Mouse (Mus musculus) urinary bladder, postnatal 10 days (tissue): ENCODE results near the gene Spg20.

Source experiments
- DNase-seq: peaks from one replicate; pipeline ENCODE4 v3.0.0; 2022; ENCODE audit warnings: low spot score

Spg20 gene

GRCm38 (mm10) chr3:55111935-55112709, at the start of gene Spg20:
Gene Spg20, plus strand, starts transcription at chr3:55112108.
- DNase-seq, result peak; percentile 88

GRCm38 (mm10) chr3:55062653-55063052, 49.3 kb upstream of the Spg20 start:
- DNase-seq, result no peak

DNA sequence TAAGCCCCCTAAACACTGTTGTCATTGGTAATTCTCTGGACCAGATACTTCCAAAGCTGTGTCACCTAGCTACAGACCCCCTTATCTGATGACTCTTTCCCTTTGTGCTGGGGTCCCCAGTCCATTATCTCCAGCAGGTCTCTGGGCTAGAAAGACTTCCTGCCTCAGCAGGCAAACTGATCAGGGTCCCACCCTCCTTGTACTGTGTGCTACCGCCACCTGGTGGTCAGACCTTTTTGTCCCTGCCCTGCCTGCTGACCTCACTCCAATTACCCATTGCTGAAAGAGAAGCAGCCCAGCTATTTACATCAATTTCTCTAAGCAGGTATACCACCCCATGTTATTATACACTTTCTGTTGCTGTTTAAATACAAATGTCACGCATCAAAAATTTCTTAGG, 47.5 kb upstream of the Spg20 start:
- DNase-seq, result no peak

- no peak for DNase-seq
Observed at GRCm38 (mm10) chr3:55065738-55066665, 45.9 kb upstream of the Spg20 start.

DNA sequence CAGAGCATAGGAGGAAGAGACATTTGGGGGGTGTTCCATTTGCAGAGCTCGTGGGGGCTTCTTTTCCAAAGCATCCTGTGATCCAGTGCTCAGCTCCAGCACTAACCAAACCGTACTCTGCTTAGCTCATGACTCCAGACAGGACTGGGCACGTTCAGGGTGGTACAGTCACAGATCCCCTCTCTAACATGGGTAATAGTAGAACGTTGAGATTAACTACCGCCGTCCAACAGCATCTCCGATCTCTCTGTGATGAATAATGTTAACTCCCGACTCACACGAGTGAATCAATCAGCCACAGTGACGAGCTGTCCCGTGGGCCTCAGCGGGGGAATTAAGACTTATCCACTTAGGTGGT, 45.3 kb upstream of the Spg20 start:
- DNase-seq, result no peak

DNA sequence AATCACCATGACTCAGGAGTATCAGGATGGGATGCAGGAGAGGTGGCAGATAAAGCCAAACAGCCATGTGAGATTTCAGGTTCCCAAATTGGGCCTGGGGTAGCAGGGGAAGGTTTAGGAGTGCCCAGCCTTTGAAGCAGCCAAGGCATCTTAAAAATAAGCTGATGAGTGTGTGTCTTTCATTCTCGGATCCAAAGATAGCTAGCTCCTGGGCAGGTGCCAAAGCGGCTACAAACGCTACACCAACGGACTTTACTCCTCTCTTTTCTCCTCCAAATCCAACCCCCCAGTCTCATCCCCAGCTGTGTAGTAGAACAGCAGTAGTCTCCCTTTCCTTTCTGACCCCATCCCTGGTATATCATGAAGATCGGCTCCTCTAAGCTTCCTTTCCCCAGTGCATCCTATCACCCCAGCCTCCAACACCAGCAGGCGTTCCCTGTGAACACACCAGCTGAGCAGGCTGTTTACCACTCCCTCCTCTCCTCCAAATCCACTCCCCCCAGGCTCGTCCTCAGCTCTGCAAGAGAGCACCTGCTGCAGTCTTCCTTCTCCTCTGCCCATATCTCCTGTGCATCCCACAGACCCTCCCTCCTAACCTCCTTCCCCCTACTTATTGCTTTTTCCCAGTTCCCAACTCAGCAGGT, 44.0 kb upstream of the Spg20 start:
- no peak for DNase-seq

- DNase-seq, result no peak
Observed at GRCm38 (mm10) chr3:55074576-55075293, 37.2 kb upstream of the Spg20 start.

DNA sequence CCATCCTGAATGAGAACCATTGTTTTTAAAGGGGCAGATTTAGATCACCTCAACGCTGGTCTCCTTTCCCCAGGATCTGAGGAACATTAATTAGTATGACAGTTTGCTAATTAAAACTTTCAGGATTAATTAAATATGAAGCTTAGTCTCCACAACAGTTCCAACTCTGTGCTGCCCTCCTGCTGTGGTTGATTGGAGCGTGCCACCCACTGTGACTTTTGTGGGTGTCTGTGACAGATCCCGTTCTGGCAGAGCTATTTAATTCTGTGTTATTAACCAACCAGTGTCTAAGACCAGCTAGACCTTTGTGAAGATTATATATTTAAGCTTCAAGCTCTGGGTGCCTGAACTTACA, 36.6 kb upstream of the Spg20 start:
- DNase-seq, result no peak

GRCm38 (mm10) chr3:55078233-55078632, 33.7 kb upstream of the Spg20 start:
- no peak for DNase-seq

GRCm38 (mm10) chr3:55079619-55080018, 32.3 kb upstream of the Spg20 start:
- no peak for DNase-seq

GRCm38 (mm10) chr3:55080055-55080454, 31.9 kb upstream of the Spg20 start:
- DNase-seq, result no peak

GRCm38 (mm10) chr3:55084781-55085180, 27.1 kb upstream of the Spg20 start:
- DNase-seq, result no peak

DNA sequence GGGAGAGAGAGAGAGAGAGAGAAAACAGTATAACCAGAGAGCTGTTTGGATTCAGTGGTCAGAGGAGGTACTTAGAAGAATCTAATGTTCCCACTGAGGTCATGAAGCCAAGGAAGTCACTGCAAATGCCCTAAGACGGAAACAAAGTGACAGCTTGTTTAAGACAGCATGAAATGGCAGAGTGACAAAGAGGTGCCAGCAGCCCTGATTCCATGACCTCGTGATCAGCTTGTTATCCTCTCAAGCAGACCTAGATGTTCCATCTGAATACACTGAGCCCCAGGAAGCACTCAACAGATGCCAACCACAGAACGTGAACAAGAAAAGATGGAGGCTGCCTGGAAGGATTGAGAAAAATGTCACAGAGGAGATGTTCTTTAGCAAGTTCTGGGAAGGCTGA, 26.2 kb upstream of the Spg20 start:
- DNase-seq, result no peak

DNA sequence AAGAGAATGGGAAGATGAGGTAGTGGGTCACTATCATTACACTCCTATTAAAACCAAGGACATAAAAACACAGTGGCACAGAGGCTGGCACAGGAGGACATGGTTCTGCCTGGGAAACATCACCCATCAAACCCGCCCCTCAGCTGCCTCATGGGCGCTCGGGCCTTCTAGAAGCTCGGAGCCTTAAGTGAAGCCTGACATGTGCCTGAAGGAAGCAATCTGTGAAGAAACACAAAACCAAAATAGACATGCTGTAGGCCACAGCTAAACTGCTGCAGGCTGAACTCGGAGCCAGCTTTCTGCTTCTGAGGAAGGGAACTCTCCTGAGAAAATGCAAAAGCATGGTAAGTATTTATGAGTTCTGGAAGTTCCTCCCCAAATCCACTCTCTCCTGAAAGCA, 25.0 kb upstream of the Spg20 start:
- no peak for DNase-seq

DNA sequence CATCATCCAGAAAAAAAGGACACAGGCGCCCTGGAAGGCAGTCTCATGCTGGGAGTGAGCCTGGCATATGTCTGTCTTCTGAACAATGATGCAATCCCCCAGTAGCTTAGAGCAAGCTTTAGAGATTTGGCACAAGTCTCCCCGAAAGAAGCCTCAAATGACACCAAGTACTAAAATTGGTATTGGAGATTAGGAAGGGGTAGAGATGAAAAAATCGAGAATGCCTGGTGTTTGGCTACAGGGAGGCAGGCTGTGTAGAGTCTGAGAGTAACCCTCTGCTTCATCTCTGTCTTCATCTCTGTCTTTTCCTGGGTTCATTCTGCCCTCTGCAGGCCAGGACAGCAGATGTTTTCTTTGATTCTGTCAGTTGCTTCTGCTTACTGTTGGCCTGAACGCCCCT, 24.5 kb upstream of the Spg20 start:
- no peak for DNase-seq

DNA sequence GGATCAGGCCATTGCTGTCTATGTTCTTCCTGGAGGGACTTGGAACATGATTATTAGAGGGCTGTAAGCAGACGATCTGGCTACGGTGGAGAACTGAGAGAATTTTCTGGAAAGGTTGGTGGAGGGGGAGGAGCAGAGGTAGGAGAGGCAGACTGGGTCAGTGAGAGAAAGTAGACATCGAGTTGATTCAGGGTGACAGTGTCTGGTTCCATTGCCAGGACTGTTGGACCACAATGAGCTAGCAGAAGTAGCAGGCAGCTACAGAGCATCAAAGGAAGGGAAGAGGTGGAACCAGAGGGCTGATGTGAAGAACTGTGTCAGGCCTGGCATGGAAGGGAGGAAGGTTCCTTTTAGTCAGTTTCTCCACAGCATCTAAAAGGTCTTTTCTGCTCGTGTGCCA, 23.5 kb upstream of the Spg20 start:
- no peak for DNase-seq

DNA sequence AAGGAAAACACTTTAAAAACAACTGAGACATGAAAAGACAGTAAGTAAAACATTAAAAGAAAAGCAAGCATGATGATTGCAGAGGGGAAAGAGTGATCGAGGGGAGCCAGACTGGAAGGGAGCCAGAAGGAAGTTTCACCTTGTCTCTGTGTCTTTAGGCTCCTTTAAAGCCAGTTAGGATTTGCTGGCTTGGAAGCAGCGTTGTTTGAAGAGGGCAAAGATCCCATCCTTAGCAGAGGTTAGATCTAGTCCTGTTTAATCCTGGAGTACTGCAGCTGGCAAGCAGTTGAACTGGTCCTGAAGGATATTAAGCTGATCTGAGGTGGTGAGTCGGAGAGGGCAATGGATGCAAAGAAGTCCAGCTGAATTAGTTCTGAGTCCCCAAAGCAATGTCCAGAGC, 23.1 kb upstream of the Spg20 start:
- DNase-seq, result no peak

DNA sequence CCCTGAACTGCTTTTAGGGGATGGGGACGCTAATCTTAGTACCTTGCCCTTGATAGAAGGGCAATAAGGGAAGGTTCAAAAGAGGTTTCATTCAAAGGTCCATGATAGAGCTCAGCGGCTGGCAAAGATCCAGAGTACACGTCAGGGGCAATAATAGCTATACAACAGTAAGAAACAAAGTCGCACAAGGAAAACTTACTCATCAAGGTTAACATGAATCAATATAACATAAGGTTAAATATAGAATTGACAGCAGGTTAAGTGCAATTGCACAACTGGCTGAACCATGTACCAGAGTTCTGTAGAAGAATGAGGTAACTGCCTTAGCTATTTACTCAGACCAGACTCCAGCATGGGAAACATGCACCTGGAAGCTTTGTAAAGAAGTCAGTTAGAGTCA, 22.6 kb upstream of the Spg20 start:
- DNase-seq, result no peak

GRCm38 (mm10) chr3:55093161-55093560, 18.7 kb upstream of the Spg20 start:
- DNase-seq, result no peak

DNA sequence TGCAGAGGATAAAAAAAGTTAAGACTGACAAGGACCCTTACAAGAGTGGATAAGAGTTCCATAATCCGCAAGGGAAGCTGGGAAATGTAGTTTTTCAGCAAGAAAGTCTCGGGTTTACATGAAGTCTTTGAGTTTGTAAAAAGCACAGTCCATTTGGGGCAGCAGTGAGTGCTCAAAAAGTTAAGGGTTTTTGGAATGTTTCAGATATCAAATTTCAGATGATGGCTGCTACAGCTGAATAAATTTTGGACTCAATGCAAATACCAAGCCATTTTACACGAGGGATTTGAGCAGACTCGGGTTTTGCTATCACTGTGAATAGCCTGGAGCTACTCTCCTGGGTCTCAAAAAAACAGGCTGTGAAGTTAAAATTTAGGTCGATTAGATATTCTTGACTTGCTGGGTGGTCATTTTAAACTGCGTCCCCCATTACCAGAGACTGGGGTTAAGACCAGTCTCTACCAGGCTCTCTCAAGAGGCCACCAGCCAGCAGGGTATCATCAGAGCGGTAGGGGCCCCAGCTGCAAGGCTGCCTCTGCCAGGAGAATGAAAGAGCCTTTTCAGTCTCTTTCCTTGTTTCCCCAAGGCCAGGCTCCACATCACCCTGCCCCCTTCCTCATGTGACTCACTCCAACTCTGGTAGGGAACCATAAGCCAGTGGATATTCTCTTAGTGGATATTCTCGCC, 15.8 kb upstream of the Spg20 start:
- DNase-seq, result no peak

DNA sequence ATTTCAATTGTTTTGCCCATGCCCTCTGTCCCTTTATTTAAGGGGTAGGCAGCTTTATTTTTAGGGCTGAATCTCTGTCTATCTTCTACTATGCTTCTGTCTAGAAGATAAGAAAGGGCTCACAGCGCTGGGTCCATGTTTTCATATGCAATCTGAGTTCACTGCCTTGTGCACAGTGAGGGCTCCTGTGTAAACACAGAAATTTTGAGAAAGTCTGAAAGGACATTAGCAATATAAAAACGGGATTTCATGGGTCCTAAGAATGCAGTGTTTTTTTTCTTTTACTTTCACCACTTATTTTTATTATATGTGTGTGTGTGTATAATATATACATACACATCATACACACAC, 15.3 kb upstream of the Spg20 start:
- DNase-seq, result no peak

DNA sequence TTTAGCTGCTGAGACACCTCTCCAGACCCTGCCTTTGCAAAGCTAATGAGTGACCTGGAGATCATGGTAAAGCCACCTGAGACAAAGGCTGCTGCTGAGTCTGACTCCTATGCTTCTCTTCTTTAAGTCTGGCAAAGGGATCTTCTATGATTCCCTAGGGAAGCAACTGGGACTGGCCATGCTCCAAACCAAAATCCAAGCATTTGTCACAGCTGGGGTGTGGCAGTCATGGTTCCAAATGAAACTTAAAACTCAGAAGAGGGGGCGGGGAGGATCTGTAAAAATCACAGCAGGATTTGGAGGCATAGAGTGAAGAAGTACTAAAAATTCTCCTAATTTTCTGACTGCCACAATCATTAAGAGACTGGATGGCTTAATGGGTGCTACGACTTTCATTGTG, 14.7 kb upstream of the Spg20 start:
- no peak for DNase-seq
